In genomic region chr19:5272801-5273733, GRCm38 (mm10) we compare ENCODE assay signal across 8 mouse cellular contexts. TPM values are rescaled to one million over a fixed set of nuclear protein-coding genes. Genes with fewer than 3 reads are reported as not detected.
DNase-seq lines count a peak whose midpoint lies in the region; ATAC-seq and TF ChIP-seq lines count a peak whose summit lies in the region.

TSS of gene Pacs1 (minus strand) at chr19:5273119.

- H3K4me3 ChIP-seq in hindbrain, embryonic 15.5 days: peak within 1 kb of the TSS; percentile 82

- H3K4me1 ChIP-seq in hindbrain, embryonic 15.5 days (replicated peaks): peaks cover 45% of the 10 kb centered on the region

- POLR2A ChIA-PET in Patski (lab: Charles Lee): interaction anchor here (1.1 kb wide), 1 partner anchor 27 kb away, joined by 4 read pairs; no protein-coding TSS in a partner anchor

- CTCF ChIA-PET in Patski (lab: Charles Lee): interaction anchor here (1.2 to 1.4 kb wide), 3 partner anchors 60 to 77 kb away, joined by 3 to 4 read pairs (median 3); no protein-coding TSS in a partner anchor

- no peak for TF ChIP-seq CTCF in Patski (IDR thresholded peaks at IDR 0.05)

- peak; percentile 81 for ATAC-seq in Patski
- peak; percentile 92 for ATAC-seq in hindbrain, embryonic 15.5 days (ENCODE audit: low FRiP score, low read depth)

- H3K27me3 ChIP-seq in Patski: no peaks in the 10 kb centered on the region
- no peaks in the 10 kb centered on the region for H3K27me3 ChIP-seq in hindbrain, embryonic 15.5 days

- WGBS in hindbrain, embryonic 15.5 days: under 1% methylated on average over 58 of the region's 97 CpGs

- peak within 1 kb of the TSS; percentile 73 for H3K4me2 ChIP-seq in hindbrain, embryonic 15.5 days

- in situ Hi-C loops in Patski (cut with MboI; ENCODE audit: low pct_unique_long_range_greater_than_20kb): no loop called here

- no peaks in the 10 kb centered on the region for H3K9me3 ChIP-seq in hindbrain, embryonic 15.5 days

- peak within 1 kb of the TSS; percentile 94 for H3K27ac ChIP-seq in hindbrain, embryonic 15.5 days (replicated peaks)

- DNase-seq in Patski (ENCODE audit: low read depth, low spot score): no peak
- peak; percentile 87 to 93 for DNase-seq in cerebellum, postnatal 25 days
- peak; percentile 81 to 87 for DNase-seq in frontal cortex, postnatal 36 days (ENCODE audit: low spot score in 2 of 2)
- DNase-seq in left cerebral cortex, adult 11 months (ENCODE audit: low spot score): peak; percentile 79
- peak; percentile 94 to 97 for DNase-seq in lung, postnatal 4 days
- DNase-seq in retina, postnatal 7 days (ENCODE audit: low read depth, low spot score): peak; percentile 86
- DNase-seq in urinary bladder, adult 2 months (ENCODE audit: low spot score): peak; percentile 81

- peaks cover 33% of the 10 kb centered on the region for H3K36me3 ChIP-seq in hindbrain, embryonic 15.5 days

- H3K9ac ChIP-seq in hindbrain, embryonic 15.5 days: peak within 1 kb of the TSS; percentile 91

RNA-seq across cellular contexts. Expression of gene Pacs1, which starts in this region (rescaled TPM):
- 23.8 TPM for polyA plus RNA-seq in Patski (2021)
- polyA plus RNA-seq in hindbrain, embryonic 15.5 days (2015; fragmentation: Nextera tagmentation; extraction: Ambion mirVana): 47.4 and 58.3 TPM in 2 replicates
- polyA plus RNA-seq in urinary bladder, adult 2 months (2012; rRNA removed): 16.3 and 22.6 TPM in 2 replicates
